Mouse (Mus musculus) fat pad, adult 2 months (tissue): ENCODE results near the gene Pak1ip1.
A peak's percentile ranks its signal among the peaks of the same experiment; 100 is the strongest.

Source experiments
- DNase-seq: peaks from one replicate; pipeline ENCODE4 v3.0.0-alpha.2; 2011; ENCODE audit warnings: low read depth, low spot score; ENCODE audit errors: extremely low read depth

Pak1ip1 gene

DNA sequence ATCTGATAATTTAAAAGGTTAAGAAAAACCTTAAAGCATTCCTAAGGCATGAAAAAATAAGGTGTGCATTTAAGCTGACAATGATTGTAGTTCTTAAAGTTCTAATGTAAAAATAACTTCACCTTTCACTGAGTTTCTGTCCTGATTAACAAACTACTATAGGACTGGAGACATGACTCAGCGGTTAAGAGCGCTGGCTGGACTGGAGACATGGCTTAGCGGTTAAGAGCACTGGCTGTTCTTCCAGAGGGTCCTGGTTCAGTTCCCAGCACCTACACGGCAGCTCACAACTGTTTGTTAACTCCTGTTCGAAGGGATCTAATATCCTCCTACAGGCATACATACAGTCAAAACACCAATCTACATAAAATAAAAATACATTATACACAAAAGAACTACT lies 1.2 kb downstream of the Pak1ip1 start:
- no peak for DNase-seq

DNA sequence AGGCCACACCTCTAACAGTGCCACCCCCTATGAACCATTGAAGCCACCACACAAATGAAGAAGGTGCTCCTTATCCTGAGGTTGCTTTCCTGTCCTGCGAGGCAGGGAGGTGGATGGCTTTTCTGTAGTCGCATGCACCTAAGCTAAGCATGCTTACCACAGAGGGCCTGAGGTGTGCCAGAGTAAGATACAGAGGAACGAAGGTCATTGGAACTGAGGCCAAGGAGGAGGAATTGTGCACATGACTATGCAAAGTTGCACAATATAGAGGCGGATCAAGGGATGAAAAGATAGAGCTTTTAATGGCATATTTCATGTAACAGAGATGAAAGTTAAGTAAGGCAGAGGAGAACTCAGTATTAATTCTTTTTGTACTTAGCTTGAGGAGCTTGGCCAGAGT lies 5.4 kb downstream of the Pak1ip1 start:
- DNase-seq = peak; percentile 81

DNA sequence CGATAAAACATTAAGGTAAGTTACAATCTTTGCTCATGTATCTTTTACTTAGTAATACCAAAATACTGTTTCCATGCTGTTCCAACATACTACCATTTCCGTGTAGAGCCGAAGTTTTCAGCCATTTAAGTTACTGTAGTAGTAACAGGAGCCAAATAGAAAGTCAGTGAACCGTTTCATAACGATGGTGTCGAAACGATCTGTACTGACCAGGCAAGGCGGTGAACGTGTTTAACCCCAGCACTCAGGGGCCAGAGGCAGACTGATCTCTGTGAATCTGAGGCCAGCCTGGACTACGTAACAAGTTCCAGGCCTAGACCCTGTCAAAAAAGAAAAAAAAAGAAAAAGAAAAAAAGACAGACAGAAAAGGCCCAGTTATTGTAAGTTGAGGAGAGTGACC lies 7.4 kb downstream of the Pak1ip1 start:
- peak; percentile 47 for DNase-seq

DNA sequence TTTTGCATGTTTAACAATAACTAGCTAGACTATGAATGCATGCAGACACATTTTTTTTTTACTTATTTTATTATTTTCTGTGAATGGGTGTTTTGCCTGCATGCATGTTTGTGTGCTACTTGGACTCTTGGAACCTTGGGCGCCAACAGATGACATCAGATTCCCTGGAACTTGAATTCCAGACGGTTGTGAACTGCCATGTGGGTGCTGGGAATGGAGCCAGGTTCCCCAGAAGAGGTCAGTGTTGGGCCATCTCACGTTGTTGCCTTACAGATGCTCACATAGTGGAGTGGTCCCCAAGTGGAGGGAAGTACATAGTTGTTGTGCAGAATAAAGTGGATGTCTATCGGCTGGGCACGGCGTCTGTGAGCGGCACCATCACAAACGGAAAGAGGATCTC lies 8.1 kb downstream of the Pak1ip1 start:
- DNase-seq = no peak

DNA sequence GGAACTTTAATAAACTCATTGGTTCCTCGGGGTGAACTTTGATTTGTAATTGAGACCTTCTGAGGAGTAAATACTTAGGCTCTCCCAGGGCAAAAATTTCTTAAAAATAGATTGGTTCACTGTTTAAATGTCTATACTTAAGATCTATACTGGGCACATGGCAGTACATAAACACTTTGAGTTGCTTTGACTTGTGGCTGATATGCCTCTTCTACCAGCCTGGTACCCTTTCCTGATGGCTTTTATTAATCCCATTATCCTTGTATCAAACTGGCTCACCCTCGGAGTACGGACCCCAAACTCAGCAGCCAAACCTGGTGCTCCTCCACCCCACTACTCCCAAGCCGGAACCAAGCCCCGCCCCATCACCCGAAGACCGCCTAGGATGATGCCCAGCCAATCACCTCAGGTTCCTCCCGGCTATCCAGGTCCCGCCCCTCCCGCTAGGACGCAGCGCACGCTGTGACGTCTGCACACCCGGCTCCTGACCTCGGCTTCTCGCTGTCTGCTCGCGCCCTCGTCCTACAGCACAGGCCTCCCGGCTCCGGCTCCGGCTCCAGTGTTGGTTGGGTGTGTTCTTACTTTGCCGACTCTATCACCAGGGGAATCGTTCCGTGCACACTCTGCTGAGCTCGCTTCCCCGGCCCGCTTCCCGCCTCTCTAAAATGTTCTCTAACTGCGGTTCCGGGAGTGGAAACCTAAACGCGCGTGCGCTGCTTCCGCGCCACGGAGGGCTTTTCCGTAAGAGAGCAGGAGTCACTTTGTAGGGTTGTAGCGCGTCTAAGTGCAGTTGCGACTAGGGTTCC lies 15.2 kb downstream of the Pak1ip1 start, which contains the start of gene Tmem14c:
Tmem14c (plus strand) TSS at position 464 of the 806 bp plus-strand sequence.
- DNase-seq = peak; percentile 33

DNA sequence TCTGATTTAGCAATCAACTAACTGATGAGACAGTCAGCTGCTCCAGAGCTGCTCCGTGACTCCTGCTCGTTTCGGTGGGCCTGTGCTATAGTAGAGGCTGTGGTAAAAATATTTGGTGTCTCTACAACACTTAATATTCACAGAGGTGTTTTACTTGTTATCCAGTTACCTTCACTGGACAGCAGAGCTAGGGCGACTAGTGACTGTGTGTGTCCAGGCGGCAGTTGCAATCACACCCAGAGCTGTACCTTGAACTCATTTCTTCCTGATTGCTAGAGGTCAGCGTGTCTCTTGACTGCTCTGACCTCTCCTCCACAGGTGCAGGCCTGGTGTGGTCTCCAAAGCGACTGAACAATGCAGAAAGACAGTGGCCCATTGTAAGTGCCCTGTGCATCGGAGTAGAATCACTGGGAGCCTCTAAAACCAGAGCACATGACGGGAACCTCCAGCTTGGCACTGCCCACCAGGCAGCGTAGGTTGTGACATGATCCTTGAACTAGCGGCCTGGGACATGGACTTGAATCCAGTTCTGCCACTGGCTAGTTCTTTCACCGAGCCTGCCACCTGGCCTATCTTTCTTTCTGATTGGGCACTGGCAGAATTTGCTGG lies 16.1 kb downstream of the Pak1ip1 start:
- DNase-seq = no peak

DNA sequence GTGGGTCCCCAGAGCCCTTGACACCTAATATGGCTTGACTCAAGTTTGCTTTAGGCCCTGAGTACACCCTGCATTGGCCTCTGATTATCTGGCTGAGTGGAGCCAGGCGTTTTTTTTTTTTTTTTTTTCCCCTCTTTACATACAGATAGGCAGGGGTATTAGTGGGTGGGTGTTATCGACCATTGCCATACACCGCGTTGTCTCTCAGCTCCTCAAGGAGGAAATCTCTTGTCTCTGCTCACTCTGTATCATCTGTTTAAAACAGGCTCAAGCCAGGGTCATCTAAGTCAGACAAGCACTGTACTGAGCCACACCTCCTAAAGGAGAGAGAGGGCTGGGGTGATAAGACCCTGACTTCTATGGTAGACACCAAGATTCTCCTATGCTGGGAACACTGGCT lies 17.0 kb downstream of the Pak1ip1 start:
- no peak for DNase-seq

DNA sequence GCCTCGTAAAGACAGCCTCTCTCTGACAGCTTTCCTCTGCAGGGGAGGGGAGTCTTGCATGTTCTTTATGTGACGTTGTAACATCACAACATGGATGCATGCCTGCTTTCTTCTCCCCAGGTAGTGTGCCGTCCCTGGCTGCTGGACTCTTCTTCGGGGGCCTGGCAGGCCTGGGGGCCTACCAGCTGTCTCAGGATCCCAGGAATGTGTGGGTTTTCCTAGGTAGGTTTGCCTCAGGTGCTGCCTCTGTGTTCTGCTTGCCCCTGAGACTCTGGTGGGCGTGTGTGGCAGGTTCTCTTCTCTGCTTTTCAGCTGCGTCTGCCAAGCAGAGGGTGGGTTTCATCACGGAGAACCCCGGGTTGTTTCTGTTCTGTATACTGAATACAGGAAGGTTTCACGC lies 17.4 kb downstream of the Pak1ip1 start:
- DNase-seq = no peak

DNA sequence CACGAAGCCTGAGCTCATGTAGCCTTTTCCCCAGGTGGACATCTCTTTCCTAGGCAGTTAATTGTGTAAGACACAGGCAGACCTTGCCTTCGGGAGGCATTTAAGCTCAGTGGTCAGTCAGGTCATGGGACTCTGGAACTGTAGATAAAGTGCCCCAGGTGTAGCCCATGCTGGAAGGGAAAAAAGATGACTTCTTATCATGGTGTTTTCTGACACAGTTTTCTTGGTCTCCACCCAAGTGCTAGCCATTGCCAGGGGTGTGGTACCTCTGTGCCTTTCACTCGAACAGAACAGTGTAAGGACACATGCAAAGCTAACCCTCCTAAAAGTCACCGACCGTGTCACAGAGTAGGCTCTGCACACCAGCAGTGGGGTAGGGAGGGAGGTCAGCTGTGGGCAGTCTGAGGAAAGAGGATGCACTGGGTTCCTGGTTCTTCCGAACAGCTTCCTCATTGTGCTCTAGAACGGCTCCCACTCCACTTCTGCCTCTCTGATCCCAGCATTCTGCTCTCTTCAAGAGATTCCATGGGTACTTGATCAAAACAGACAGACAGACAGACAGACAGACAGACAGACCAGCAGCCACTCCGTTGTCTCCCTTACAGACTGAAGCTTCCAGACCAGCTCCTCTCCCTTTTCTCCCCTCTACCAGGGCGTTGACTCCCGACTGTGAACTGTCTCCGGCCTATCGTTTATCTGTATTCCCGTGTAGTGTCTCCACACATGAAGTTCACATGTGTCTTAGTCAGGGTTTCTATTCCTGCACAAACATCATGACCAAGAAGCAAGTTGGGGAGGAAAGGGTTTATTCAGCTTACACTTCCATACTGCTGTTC lies 18.2 kb downstream of the Pak1ip1 start:
- DNase-seq = no peak

DNA sequence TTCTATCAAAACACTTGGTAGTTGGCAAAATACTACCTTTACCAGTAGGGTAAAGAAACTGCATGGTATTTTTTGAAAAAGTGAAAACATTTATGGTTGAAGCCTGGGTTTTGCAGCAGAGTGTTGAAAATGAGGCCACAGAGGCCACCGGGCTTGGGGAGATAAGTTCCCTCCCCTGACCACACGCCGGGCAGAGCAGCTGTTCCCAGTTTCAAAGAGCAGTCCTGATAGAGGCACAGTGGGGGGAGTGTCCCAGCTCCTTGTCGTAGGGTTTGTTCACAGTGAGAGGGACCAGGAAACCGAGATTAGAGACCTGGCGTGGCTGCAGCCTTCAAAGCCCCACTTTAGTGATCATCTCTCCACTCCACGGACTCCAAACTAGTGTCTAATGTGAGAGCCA lies 19.7 kb downstream of the Pak1ip1 start:
- no peak for DNase-seq

DNA sequence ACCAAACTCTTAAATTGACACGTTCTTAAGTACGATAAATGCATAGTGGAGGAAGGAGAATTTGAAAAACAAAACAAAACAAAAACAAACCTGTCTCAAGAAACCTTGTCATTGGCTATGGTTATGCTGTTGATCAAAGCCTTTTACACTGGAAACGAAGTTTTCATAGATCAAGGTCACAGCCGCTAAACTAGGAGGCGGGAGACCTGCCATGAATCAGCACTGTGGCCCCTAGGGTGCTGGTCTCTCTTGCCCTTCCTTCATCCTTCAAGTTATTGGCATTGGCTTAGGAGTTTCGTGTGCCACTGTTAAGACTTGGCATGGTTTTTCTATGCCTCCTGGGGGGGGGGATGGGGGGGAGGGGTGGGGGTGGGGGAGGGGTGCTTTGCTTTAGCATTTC lies 20.8 kb downstream of the Pak1ip1 start:
- DNase-seq = no peak

DNA sequence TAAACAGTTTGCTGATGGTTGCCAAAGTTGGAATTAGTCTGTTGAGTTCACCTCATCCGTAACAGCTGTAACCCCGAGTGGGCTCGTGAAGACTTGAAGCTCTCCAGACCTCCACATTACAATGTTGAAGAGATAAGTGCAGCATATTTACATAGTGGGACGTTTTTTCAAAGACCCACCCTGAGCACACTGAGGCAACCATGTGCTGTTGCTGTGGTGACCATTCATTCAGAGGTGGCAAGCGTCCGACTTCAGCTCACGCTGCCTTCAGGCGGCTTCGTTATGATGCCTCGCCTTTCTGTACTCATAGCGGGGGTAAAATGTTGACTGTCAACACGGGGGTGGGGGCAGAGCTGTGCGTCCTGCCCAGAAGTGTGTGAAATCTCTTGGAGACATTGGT lies 21.3 kb downstream of the Pak1ip1 start:
- no peak for DNase-seq

DNA sequence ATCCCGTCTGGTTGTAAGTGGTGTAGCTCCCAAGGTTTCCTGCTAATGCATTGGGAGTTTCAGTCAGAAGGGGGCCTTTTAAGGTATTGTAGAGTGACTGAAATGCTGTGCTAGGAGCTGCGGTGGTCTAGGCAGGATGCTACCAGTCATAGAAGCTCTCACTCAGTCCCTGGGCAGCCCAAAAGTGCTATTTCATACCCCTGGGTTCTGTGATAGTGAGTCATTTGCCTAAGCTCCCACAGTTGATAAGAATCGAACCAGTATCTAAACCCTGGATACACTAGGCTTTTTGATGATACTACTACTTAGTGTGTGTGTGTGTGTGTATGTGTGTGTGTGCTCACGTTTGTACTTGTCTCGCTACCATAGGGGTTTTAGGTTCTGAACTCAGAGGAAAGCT lies 29.3 kb downstream of the Pak1ip1 start:
- DNase-seq = no peak

DNA sequence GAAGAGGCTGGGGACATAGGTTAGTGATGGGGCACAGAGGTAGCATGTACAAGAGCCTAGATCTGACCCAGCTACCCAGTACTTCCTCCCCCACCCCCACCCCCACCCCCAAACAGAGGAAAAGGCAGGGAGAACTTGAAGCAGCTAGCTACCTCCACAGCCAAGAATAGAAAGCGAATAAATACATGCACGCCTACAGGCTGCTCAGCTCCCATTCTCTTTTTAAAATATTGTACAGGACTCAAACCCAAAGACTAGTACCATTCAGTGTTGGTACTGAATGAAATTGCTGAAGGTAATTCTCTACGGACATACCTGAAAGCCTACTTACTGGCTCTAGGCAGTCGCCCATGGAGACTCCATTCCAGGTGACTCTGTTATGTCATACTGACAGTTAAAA lies 41.7 kb downstream of the Pak1ip1 start:
- no peak for DNase-seq

DNA sequence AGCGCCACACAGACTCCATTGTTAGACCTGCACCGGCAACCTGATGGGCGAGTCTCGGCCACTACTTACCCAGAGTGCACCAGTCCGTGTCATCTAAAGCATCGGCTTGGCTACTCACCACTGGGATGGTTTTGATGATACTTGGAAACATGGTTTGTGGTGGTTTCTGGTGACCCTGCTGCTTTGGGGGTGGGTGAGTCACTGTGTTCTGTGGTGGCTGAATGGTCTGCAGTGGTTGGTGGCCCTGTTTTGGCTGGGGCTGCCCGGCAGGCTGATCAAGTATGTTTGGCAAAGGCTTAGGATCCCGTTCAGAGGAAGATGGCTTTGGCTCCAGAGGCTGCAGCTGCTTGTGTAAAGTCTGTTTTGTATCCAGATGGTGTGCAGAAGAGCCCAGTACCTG lies 45.1 kb downstream of the Pak1ip1 start:
- no peak for DNase-seq

DNA sequence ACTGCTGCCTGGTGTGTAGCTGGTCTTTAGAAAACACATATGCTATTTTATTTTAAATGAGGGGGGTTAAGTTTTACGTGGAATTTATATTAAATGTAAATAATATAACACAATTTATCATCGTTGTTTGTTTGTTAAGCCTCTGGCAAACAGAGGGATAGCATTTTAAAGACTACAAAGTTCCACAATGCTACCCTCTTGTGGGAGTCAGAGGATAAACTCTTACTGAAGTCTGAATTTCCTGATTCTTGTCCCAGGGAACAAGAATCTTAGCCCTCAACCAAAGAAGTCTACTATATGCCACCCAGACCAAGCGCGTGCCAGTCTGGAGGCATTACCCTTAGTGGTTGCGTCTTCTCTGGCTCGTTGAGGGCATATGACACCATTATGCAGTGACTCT lies 46.5 kb downstream of the Pak1ip1 start:
- DNase-seq = no peak

DNA sequence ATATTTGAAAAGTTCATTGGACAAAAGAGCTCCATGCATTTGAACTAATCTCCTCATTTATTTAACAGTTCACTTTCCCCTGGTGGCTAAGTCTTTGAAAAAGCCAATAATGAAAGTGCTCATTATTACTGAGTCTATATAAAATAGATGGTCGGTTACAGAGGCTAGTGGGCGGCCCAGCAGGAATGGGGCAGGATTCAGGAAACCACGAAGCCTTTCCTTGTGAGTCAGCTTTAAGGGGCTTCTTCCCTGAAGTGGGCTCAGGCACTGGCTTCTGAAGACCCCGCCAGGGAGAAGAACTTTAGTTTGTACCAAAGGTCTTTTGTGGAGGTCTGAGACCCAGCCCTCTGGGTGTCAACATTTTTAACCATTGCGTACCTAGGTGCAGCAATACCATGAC lies 51.1 kb downstream of the Pak1ip1 start:
- DNase-seq = no peak
